Mouse (Mus musculus): Measurements from ENCODE around the gene Atrnl1. TPM values are rescaled to one million over a fixed set of nuclear protein-coding genes. Genes with fewer than 3 reads are reported as not detected.

Gene Atrnl1
- polyA plus RNA-seq, 1 experiment: 35.9 TPM

DNA sequence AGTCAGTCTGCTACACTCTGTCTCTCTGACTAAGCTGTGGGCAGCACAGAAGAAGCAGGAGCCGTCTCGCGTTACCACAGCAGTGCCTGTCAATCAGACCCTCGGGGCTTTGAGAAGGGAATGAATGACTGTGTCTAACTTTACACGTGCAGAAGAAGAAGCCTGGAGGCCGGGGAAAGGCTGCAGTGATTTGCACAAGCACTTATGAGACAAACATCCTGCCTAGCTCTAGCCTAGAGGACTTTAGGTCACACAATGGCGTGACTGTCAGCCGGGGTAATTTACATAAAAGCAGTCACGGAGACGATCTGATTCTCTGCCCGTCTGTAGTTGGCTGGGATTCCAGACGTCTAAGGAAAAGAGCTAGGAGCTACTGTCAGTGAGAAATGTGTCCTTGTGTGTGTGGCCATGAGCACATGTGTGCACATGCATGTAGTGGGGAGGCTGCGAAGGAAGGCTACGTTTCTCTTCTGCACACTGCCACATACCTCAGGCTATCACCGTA lies 450.1 kb downstream of the Atrnl1 start:
- no peak for DNase-seq (ENCODE audit: extremely low spot score in 1 of 2, low spot score in 1 of 2)

GRCm38 (mm10) chr19:58061933-58062332 lies 451.1 kb downstream of the Atrnl1 start:
- DNase-seq (ENCODE audit: extremely low spot score in 1 of 2, low spot score in 1 of 2): no peak

- no peak for DNase-seq (ENCODE audit: extremely low spot score in 1 of 2, low spot score in 1 of 2)
Observed at GRCm38 (mm10) chr19:58063541-58063940, 452.7 kb downstream of the Atrnl1 start.

- peak in 1 of 2 experiments; percentile 33 for DNase-seq (ENCODE audit: extremely low spot score in 1 of 2, low spot score in 1 of 2)
Observed at GRCm38 (mm10) chr19:58064116-58065000, 453.5 kb downstream of the Atrnl1 start.

GRCm38 (mm10) chr19:58065001-58065314 lies 454.1 kb downstream of the Atrnl1 start:
- peak in 1 of 2 experiments; percentile 48 for DNase-seq (ENCODE audit: extremely low spot score in 1 of 2, low spot score in 1 of 2)

DNA sequence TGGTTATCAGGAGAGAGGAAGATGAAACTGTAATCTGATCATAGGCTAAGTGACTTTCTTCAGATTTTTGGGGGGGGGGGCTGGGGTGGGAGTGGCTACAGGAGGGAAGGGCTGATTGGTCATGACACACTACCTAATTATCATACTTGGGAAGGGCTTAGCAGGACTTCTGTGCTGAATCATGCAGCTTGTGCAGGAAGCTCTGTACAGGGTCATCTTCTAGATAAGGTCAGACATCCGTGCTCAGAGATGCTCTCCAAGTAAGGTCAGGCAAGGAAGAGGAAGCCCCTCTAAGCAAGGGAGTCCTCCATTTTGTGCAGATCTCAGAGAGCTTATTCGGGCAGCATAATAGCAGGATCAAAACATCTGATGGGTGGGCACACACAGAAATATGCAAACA lies 454.7 kb downstream of the Atrnl1 start:
- DNase-seq (ENCODE audit: extremely low spot score in 1 of 2, low spot score in 1 of 2): no peak

- DNase-seq (ENCODE audit: extremely low spot score in 1 of 2, low spot score in 1 of 2): no peak
Observed at GRCm38 (mm10) chr19:58068114-58068513, 457.3 kb downstream of the Atrnl1 start.

DNA sequence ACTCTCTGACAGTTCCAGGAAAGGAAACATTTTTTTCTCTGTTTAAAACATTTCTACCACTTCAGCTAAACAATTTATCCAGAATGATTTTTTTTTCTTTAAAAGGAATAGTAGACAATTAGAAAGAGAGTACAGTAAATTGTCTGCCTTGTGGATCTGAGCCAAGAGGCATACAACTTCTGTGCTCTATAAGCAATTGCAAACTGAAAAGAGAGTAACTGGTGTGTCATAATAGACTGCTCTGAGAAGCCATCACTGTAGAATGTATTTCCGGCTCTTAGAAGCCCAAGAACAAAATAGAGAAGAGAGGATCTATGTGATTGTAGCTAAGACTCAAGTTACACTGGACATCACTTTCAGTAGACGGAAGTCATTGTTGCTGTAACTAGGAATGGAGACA lies 458.1 kb downstream of the Atrnl1 start:
- no peak for DNase-seq (ENCODE audit: extremely low spot score in 1 of 2, low spot score in 1 of 2)

DNA sequence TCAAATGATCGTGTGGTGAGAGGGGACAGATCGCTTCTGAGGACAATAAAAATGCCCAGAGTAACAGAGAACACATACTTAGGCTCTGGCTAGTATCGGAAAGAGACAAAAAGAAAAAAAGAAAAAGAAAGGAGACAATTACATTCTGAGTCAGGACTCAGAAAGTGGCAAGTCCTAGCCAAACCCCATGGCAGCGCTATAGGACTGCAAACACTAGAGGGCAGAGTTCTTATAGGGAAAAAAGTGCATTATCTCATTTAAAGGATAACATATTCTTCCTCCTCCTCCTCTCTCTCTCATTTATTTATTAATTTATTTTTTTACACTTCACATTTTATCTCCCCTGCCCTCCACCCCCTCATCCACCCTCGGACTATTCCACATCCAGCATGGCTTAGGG lies 461.6 kb downstream of the Atrnl1 start:
- DNase-seq (ENCODE audit: extremely low spot score in 1 of 2, low spot score in 1 of 2): no peak

DNA sequence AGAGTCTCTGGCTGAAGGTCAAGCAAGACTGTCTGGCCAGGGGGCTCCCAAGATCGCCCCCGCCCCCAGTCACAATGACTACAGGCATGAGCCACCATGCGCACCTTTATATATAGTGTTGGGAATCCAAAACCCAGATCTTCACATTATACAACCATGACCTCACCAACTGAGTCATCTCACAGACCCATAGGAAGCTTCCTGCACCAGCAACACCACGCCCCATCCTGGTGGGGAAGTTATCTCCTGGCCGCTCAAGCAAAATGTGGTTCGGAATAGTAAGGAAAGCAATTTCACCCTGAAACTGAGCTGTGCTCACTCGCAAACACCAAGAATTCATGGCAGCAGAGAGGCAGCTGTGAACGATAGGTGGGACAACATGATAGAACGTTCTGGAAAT lies 462.0 kb downstream of the Atrnl1 start:
- DNase-seq (ENCODE audit: extremely low spot score in 1 of 2, low spot score in 1 of 2): no peak

GRCm38 (mm10) chr19:58075252-58075651 lies 464.4 kb downstream of the Atrnl1 start:
- DNase-seq (ENCODE audit: extremely low spot score in 1 of 2, low spot score in 1 of 2): no peak

DNA sequence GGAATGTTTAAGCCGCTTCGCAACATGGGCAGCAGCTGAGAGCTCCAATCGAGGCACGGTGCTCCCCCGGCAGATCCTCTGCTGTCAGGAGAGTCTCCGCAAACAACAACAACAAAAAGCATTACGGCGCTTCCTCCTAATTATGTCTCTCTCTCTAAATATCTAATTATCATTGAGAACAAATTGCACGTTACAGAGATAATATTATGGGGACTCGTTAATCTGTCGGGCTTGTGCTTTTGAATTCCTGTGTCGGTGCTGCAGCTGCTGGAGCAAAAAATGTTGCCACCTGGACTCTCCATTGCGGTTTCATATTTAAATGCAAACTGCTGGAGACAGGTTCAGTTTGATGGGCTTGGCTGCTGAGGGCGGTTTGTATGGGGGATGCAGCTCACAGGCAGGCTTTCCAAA lies 466.1 kb downstream of the Atrnl1 start:
- no peak for DNase-seq (ENCODE audit: extremely low spot score in 1 of 2, low spot score in 1 of 2)

- no peak for DNase-seq (ENCODE audit: extremely low spot score in 1 of 2, low spot score in 1 of 2)
Observed at GRCm38 (mm10) chr19:58077529-58078070, 466.8 kb downstream of the Atrnl1 start.

GRCm38 (mm10) chr19:58080168-58080567 lies 469.3 kb downstream of the Atrnl1 start:
- no peak for DNase-seq (ENCODE audit: extremely low spot score in 1 of 2, low spot score in 1 of 2)

GRCm38 (mm10) chr19:58082751-58083150 lies 471.9 kb downstream of the Atrnl1 start:
- peak in 1 of 2 experiments; percentile 64 for DNase-seq (ENCODE audit: extremely low spot score in 1 of 2, low spot score in 1 of 2)

- DNase-seq (ENCODE audit: extremely low spot score in 1 of 2, low spot score in 1 of 2): no peak
Observed at GRCm38 (mm10) chr19:58084826-58085225, 474.0 kb downstream of the Atrnl1 start.

GRCm38 (mm10) chr19:58086734-58087133 lies 475.9 kb downstream of the Atrnl1 start:
- DNase-seq (ENCODE audit: extremely low spot score in 1 of 2, low spot score in 1 of 2): no peak

GRCm38 (mm10) chr19:58087901-58088300 lies 477.1 kb downstream of the Atrnl1 start:
- no peak for DNase-seq (ENCODE audit: extremely low spot score in 1 of 2, low spot score in 1 of 2)

DNA sequence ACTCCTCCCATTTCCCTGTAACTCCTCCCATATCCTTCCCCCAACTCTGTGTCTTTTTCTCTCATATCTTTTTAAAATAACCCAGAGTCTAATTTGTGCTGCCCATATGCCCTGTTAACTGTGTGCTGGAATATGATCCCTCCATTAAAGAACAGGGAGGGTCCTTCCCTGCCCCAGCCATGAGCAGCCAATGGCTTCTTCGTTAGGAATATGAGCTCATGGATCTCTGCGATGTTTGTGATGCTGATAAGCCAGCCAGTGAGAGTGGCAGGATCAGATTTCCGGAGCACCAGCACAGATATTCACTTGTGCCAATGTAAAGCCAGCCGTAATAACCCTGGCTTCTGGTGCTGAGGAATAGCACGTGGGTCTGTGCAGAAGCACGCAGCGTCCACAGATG lies 477.6 kb downstream of the Atrnl1 start:
- no peak for DNase-seq (ENCODE audit: extremely low spot score in 1 of 2, low spot score in 1 of 2)

DNA sequence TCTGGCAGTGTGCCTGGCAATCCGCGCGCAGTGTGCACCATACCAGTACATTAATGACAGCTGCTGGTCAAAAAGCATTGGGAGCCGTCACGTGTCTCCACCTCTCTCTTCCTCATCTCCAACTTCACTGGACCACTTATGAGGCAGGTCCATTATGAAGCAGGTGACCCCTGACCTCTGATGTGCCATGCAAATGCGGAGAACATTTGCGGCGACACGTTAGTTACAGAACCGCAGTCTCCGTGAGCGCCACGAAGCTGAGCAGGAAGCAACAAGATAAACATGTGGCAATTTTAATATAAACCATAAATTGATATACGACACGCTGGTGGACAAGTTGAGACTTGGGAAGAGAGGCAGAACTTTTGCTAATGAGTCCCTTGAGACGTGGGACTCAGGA lies 481.1 kb downstream of the Atrnl1 start:
- DNase-seq (ENCODE audit: extremely low spot score in 1 of 2, low spot score in 1 of 2): no peak

DNA sequence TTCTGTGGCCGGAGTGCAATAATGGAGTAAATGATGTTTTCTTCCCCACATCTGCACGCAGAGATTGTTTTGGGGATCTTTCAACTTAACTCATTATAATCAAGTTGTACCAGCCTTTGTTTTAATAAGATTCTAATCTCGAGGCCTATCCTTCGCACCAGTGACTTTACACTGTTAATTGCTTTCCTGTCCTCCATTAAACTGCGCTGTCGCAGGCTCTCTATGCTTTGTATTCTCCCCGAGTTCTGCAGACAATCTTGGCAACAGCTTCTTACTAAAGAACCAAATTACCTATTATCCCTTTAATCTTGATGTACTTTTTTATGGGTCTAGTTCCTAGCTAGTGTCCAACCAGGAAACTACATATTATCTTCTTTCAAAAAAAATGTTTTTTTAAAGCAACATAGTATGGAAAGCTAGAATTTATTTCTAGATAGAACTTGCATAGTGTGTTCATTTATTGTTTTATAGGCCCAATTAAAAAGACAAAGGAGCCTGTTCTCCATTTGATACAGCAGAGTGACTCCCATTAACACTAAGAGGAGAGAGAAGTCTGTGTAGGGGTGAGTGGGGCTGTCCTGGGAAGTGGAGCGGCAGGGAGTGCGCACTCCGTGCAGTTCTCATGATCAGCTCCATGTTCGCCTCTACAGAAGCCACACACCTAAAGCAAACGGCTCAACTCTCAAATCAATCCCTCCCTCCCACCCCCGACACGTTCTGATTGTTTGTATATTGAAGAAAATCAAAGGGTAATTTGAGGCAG lies 484.1 kb downstream of the Atrnl1 start:
- DNase-seq (ENCODE audit: extremely low spot score in 1 of 2, low spot score in 1 of 2): no peak
